Mouse (Mus musculus) hindbrain, postnatal 0 days (tissue): ENCODE data around the gene Ccr2. TPM values are rescaled to one million over a fixed set of nuclear protein-coding genes. Genes with fewer than 3 reads are reported as not detected.

Experiments used
- ATAC-seq: fragments of 200-750 bp; cut with Nextera tagmentation; 2 replicates; pipeline ENCODE4 v1.8.0; 2017; ENCODE audit warnings: mild to moderate bottlenecking, moderate TSS enrichment, moderate library complexity
- DNase-seq: peaks from one replicate; pipeline ENCODE4 v3.0.0-alpha.2; 2015; ENCODE audit warnings: low spot score
- H3K27ac ChIP-seq: fragments of 300-500 bp; sonication (generic); 2 replicates; pipeline ENCODE4 v1.5.1; 2014; ENCODE audit warnings: mild to moderate bottlenecking
- H3K27me3 ChIP-seq: fragments of 300-500 bp; sonication (generic); 2 replicates; pipeline ENCODE4 v1.6.1; 2014; ENCODE audit warnings: low read length, mixed read lengths; ENCODE audit not compliant: insufficient read depth
- H3K36me3 ChIP-seq: fragments of 300-500 bp; sonication (generic); 2 replicates; pipeline ENCODE4 v1.6.1; 2014; ENCODE audit warnings: low read length, mixed read lengths; ENCODE audit not compliant: insufficient read depth
- H3K4me1 ChIP-seq: fragments of 300-500 bp; sonication (generic); 2 replicates; pipeline ENCODE4 v1.6.1; 2014; ENCODE audit warnings: antibody characterized with exemption, low read length, mixed read lengths; ENCODE audit not compliant: insufficient read depth
- H3K4me2 ChIP-seq: fragments of 300-500 bp; sonication (generic); 2 replicates; pipeline ENCODE4 v1.6.1; 2014; ENCODE audit warnings: low read depth, mild to moderate bottlenecking, low read length, moderate library complexity, mixed read lengths
- H3K4me3 ChIP-seq: fragments of 300-500 bp; sonication (generic); 2 replicates; pipeline ENCODE4 v1.5.1; 2014; ENCODE audit warnings: low read length
- H3K9ac ChIP-seq: fragments of 300-500 bp; sonication (generic); replicated peaks from 2 replicates; pipeline ENCODE4 v1.6.1; 2014; ENCODE audit warnings: mild to moderate bottlenecking, low read length, moderate library complexity, mixed read lengths
- H3K9me3 ChIP-seq: fragments of 300-500 bp; sonication (generic); 2 replicates; pipeline ENCODE4 v1.6.1; 2016; ENCODE audit warnings: low read length, mixed read lengths
- CTCF ChIP-seq: IDR thresholded peaks from 2 replicates; pipeline ENCODE4 v1.5.1; 2016; ENCODE audit warnings: antibody characterized with exemption, control low read depth, low read depth
- WGBS: fragments of 180-500 bp; shearing (Covaris S2); extraction: QIAGEN DNeasy Blood & Tissue Kit; methylation state at CpG from one replicate; pipeline ENCODE4 v1.1.7; 2014; 5-methylcytosine and 5-hydroxymethylcytosine counted together
- polyA plus RNA-seq: library from polyadenylated mRNA; unstranded; fragments of >200 nt; fragmentation: Nextera tagmentation; extraction: Ambion mirVana; gene quantifications from 2 replicates; pipeline ENCODE4 v1.2.1, GENCODE M21; 2015
- total RNA-seq: library from RNA; depleted of rRNA; stranded (reverse); fragments of >200 nt; gene quantifications from 2 replicates; pipeline ENCODE4 v1.2.3, GENCODE M21; 2014; rRNA removed

Gene Ccr2
- total and polyA plus RNA-seq, 2 experiments from 2014 or later: 0.09 TPM; not detected in 1

DNA sequence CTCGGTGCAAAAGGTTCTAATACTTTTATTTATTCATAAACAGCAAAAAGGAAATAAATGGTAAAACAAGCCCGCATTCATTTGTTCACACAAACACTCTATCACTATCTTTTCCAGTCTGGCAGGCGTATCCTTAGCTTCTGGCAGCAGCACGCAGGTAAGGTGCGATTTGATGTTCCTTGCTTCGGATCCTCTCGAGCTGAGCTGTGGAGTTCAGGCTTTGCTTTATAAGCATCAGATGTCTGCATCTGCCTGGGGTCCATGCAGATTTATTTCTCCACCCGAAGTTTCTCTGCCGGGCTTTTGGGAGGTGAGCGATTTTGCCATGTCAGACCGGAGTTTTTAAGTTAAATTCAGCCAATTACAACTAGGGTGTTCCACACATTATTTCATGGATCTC, 35.9 kb downstream of the Ccr2 start:
- Histone ChIP-seq H3K4me2 (no peak overlapping the region), H3K4me1 (no peaks in the 10 kb centered on the region), H3K36me3 (no peaks in the 10 kb centered on the region), H3K27me3 (no peaks in the 10 kb centered on the region), H3K9ac (no peak overlapping the region), H3K27ac (no peak overlapping the region), H3K4me3 (no peak overlapping the region), H3K9me3 (no peaks in the 10 kb centered on the region)
- WGBS: 83% methylated on average over 11 of the region's 11 CpGs
- no peak for ATAC-seq
- no peak for TF ChIP-seq CTCF
- no peak for DNase-seq

GRCm38 (mm10) chr9:124138055-124138775, 36.5 kb downstream of the Ccr2 start:
- Histone ChIP-seq H3K27me3 (no peaks in the 10 kb centered on the region), H3K4me1 (no peaks in the 10 kb centered on the region), H3K4me3 (no peak overlapping the region), H3K9ac (no peak overlapping the region), H3K4me2 (no peak overlapping the region), H3K9me3 (no peaks in the 10 kb centered on the region), H3K27ac (no peak overlapping the region), H3K36me3 (no peaks in the 10 kb centered on the region)
- ATAC-seq: no peak
- DNase-seq: peak; percentile 3
- no peak for TF ChIP-seq CTCF
- 68% methylated on average over 4 of the region's 4 CpGs for WGBS

GRCm38 (mm10) chr9:124143678-124144077, 41.9 kb downstream of the Ccr2 start:
- H3K27me3 ChIP-seq: no peaks in the 10 kb centered on the region
- no peak overlapping the region for H3K4me2 ChIP-seq
- no peaks in the 10 kb centered on the region for H3K4me1 ChIP-seq
- no peaks in the 10 kb centered on the region for H3K9me3 ChIP-seq
- no peak overlapping the region for H3K9ac ChIP-seq
- no peak for TF ChIP-seq CTCF
- 93% methylated on average over 1 of the region's 1 CpGs for WGBS
- H3K27ac ChIP-seq: no peak overlapping the region
- no peak for ATAC-seq
- DNase-seq: no peak
- no peak overlapping the region for H3K4me3 ChIP-seq
- no peaks in the 10 kb centered on the region for H3K36me3 ChIP-seq

- Histone ChIP-seq H3K27ac (no peak overlapping the region), H3K4me2 (no peak overlapping the region), H3K4me3 (no peak overlapping the region), H3K36me3 (no peaks in the 10 kb centered on the region), H3K9ac (no peak overlapping the region), H3K9me3 (no peaks in the 10 kb centered on the region), H3K27me3 (no peaks in the 10 kb centered on the region), H3K4me1 (no peaks in the 10 kb centered on the region)
- DNase-seq: no peak
- ATAC-seq: no peak
- TF ChIP-seq CTCF: no peak
Measured at GRCm38 (mm10) chr9:124146307-124146706, 44.6 kb downstream of the Ccr2 start.

Other genes with a start within 250 kb of the Ccr2 start
- gene Xcr1, start 239.9 kb upstream of the Ccr2 start, total RNA-seq: not detected in 2 replicates
- gene Xcr1, start 239.9 kb upstream of the Ccr2 start, polyA plus RNA-seq: 0.05 and 0.10 TPM in 2 replicates
- 0.21 and 0.86 TPM in 2 replicates for gene Ccr1, start 133.3 kb upstream of the Ccr2 start, total RNA-seq
- 0.63 and 0.66 TPM in 2 replicates for gene Ccr1, start 133.3 kb upstream of the Ccr2 start, polyA plus RNA-seq
- gene Ccr1l1, start 123.5 kb upstream of the Ccr2 start, total RNA-seq: not detected in 2 replicates
- not detected in 2 replicates for gene Ccr1l1, start 123.5 kb upstream of the Ccr2 start, polyA plus RNA-seq
- gene Ccr3, start 80.0 kb upstream of the Ccr2 start, total RNA-seq: not detected in 2 replicates
- not detected in 2 replicates for gene Ccr3, start 80.0 kb upstream of the Ccr2 start, polyA plus RNA-seq
- gene Ccr5, start 19.6 kb downstream of the Ccr2 start, total RNA-seq: 0.14 and 0.37 TPM in 2 replicates
- gene Ccr5, start 19.6 kb downstream of the Ccr2 start, polyA plus RNA-seq: 0.81 and 1.2 TPM in 2 replicates
- 8.3 and 8.8 TPM in 2 replicates for gene 2010315B03Rik, start 210.7 kb downstream of the Ccr2 start, total RNA-seq
- gene 2010315B03Rik, start 210.7 kb downstream of the Ccr2 start, polyA plus RNA-seq: 11.7 and 12.9 TPM in 2 replicates